Mouse (Mus musculus): ENCODE data around the gene Slc36a1. TPM values are rescaled to one million over a fixed set of nuclear protein-coding genes. Genes with fewer than 3 reads are reported as not detected.

Slc36a1 gene
- total and polyA plus RNA-seq, 3 experiments = 0.51 to 5.0 (median 2.5) TPM

DNA sequence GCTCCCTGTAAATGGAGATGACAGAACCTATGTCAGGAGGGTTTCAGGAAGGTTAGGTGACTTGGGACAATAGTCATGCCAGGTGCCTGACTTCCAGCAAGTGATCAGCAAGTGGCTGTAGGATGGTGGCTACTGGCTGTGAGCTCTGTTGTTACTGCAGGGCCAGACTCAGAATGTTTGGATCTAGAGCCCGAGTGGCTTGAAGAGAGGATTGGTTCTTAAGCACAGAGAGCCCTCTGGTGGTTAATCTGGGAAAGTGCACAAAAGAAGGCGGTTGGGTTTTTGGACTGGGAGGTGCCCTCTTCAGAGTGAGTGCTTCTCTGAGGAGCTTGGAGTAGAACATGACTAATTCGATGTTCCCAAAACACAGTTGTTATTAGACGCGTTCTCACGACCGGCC lies 36.4 kb downstream of the Slc36a1 start:
- DNase-seq (ENCODE audit: extremely low read depth) = peak; percentile 77
- Histone ChIP-seq H3K27ac (ENCODE audit: insufficient read depth, low read depth) (no peak overlapping the region), H3K4me3 (replicated peaks in 1 of 3; ENCODE audit: low read depth in 2 of 3, low read length in 2 of 3, poor library complexity in 1 of 3) (no peak overlapping the region), H3K27me3 (replicated peaks) (no peaks in the 10 kb centered on the region), H3K9ac (ENCODE audit: insufficient read depth, low read depth) (no peak overlapping the region), H3K9me3 (replicated peaks; ENCODE audit: low read length) (no peaks in the 10 kb centered on the region), H3K4me1 (ENCODE audit: control insufficient read depth in 1 of 2, insufficient read depth in 2 of 2) (no peaks in the 10 kb centered on the region), H3K36me3 (replicated peaks in 1 of 2; ENCODE audit: control insufficient read depth in 1 of 2, insufficient read depth in 1 of 2, low read length in 1 of 2) (peaks cover 0 to under 1% of the 10 kb centered on the region in 2 experiments), H3K79me2 (replicated peaks; ENCODE audit: control insufficient read depth, extremely low read depth, insufficient read depth, poor library complexity, severe bottlenecking) (no peaks in the 10 kb centered on the region), H3K4me2 (ENCODE audit: insufficient read depth, low read depth, poor library complexity, severe bottlenecking) (no peak overlapping the region)
- dilution Hi-C loops (cut with MboI; ENCODE audit: extremely low pct_ligation_motif_present, extremely low pct_unique_long_range_greater_than_20kb, low sequenced_read_pairs) = no loop called here
- in situ Hi-C loops (cut with MboI; ENCODE audit: low pct_ligation_motif_present, low pct_unique_long_range_greater_than_20kb, low sequenced_read_pairs) = no loop called here
- TF ChIP-seq BHLHE40 (IDR thresholded peaks at IDR 0.05; ENCODE audit: low read depth, low read length) = peak; percentile 61; the same call in 1 of the 2 replicates
- TF ChIP-seq CHD1 (IDR thresholded peaks at IDR 0.05; ENCODE audit: low read depth, low read length) = no peak
- peak; percentile 89 for TF ChIP-seq SMC3 (IDR thresholded peaks at IDR 0.05; ENCODE audit: low read depth, low read length)
- peak; percentile 43; the same call in 1 of the 2 replicates for TF ChIP-seq USF1 (IDR thresholded peaks at IDR 0.05; ENCODE audit: low read depth, low read length)
- no peak for TF ChIP-seq TCF12 (IDR thresholded peaks at IDR 0.05; ENCODE audit: low read depth, low read length)
- TF ChIP-seq CTCF (conservative IDR thresholded peaks at IDR 0.05 in 1 of 2, IDR thresholded peaks at IDR 0.05 in 1 of 2; ENCODE audit: low read depth in 2 of 2, low read length in 2 of 2) = peak; percentile 51 to 93
- no peak for TF ChIP-seq ZKSCAN1 (IDR thresholded peaks at IDR 0.05; ENCODE audit: borderline replicate concordance, low read depth, low read length)
- peak; percentile 87 for TF ChIP-seq RAD21 (IDR thresholded peaks at IDR 0.05; ENCODE audit: low read depth, low read length)
- peak; percentile 44; the same call in 1 of the 2 replicates for TF ChIP-seq ZC3H11A (IDR thresholded peaks at IDR 0.05; ENCODE audit: low read depth, low read length)
- TF ChIP-seq JUN (IDR thresholded peaks at IDR 0.05; ENCODE audit: insufficient read depth, low read depth, low read length) = no peak

- TF ChIP-seq BHLHE40 (IDR thresholded peaks at IDR 0.05; ENCODE audit: low read depth, low read length) (peak; percentile 20; the same call in 1 of the 2 replicates), CTCF (conservative IDR thresholded peaks at IDR 0.05 in 1 of 2, IDR thresholded peaks at IDR 0.05 in 1 of 2; ENCODE audit: low read depth in 2 of 2, low read length in 2 of 2) (no peak)
These were observed 46.4 kb downstream of the Slc36a1 start for GRCm38 (mm10) chr11:55250527-55250926.

DNA sequence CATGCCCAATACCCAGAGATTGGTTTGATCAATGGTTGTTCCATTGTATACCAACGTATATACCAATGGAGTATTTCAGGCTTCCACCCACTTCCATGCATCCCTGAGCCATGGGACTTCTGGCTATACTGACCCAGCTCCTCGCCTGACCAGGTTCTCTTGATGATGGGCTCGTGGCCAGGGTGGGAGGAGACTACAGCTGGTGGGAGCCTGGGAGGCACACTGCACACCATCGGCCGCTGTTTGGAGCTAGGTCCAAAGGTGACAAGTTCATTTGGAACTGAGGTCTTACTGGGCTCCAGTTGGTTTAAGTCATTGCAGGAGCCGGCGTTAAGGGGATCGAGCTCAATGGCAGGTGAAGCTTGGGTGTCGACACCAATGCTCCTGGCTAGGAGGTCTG lies 49.2 kb downstream of the Slc36a1 start:
- Histone ChIP-seq H3K4me2 (ENCODE audit: insufficient read depth, low read depth, poor library complexity, severe bottlenecking) (no peak overlapping the region), H3K9ac (ENCODE audit: insufficient read depth, low read depth) (no peak overlapping the region), H3K4me3 (replicated peaks in 1 of 3; ENCODE audit: low read depth in 2 of 3, low read length in 2 of 3, poor library complexity in 1 of 3) (no peak overlapping the region), H3K9me3 (replicated peaks; ENCODE audit: low read length) (no peaks in the 10 kb centered on the region), H3K36me3 (replicated peaks in 1 of 2; ENCODE audit: control insufficient read depth in 1 of 2, insufficient read depth in 1 of 2, low read length in 1 of 2) (no peaks in the 10 kb centered on the region), H3K4me1 (ENCODE audit: control insufficient read depth in 1 of 2, insufficient read depth in 2 of 2) (no peaks in the 10 kb centered on the region; a peak in 1 of 4 replicates), H3K79me2 (replicated peaks; ENCODE audit: control insufficient read depth, extremely low read depth, insufficient read depth, poor library complexity, severe bottlenecking) (no peaks in the 10 kb centered on the region), H3K27ac (ENCODE audit: insufficient read depth, low read depth) (no peak overlapping the region), H3K27me3 (replicated peaks) (peaks cover 91% of the 10 kb centered on the region)
- dilution Hi-C loops (cut with MboI; ENCODE audit: extremely low pct_ligation_motif_present, extremely low pct_unique_long_range_greater_than_20kb, low sequenced_read_pairs) (no loop called here), in situ Hi-C loops (cut with MboI; ENCODE audit: low pct_ligation_motif_present, low pct_unique_long_range_greater_than_20kb, low sequenced_read_pairs) (loop anchor here (5.0 kb wide), 3 partner anchors 46 to 129 kb away; no protein-coding TSS in a partner anchor)
- TF ChIP-seq RAD21 (IDR thresholded peaks at IDR 0.05; ENCODE audit: low read depth, low read length) = no peak
- no peak for DNase-seq (ENCODE audit: extremely low read depth)

More at GRCm38 (mm10) chr11:55250527-55250926, 46.4 kb downstream of the Slc36a1 start:
- dilution Hi-C loops (cut with MboI; ENCODE audit: extremely low pct_ligation_motif_present, extremely low pct_unique_long_range_greater_than_20kb, low sequenced_read_pairs) = no loop called here
- DNase-seq (ENCODE audit: extremely low read depth) = peak; percentile 6
- H3K27ac ChIP-seq (ENCODE audit: insufficient read depth, low read depth) = no peak overlapping the region
- no peak overlapping the region for H3K4me2 ChIP-seq (ENCODE audit: insufficient read depth, low read depth, poor library complexity, severe bottlenecking)
- no peaks in the 10 kb centered on the region for H3K79me2 ChIP-seq (replicated peaks; ENCODE audit: control insufficient read depth, extremely low read depth, insufficient read depth, poor library complexity, severe bottlenecking)
- no peaks in the 10 kb centered on the region for H3K36me3 ChIP-seq (replicated peaks in 1 of 2; ENCODE audit: control insufficient read depth in 1 of 2, insufficient read depth in 1 of 2, low read length in 1 of 2)
- in situ Hi-C loops (cut with MboI; ENCODE audit: low pct_ligation_motif_present, low pct_unique_long_range_greater_than_20kb, low sequenced_read_pairs) = loop anchor here (5.0 kb wide), 3 partner anchors 43 to 132 kb away; no protein-coding TSS in a partner anchor
- peaks cover 69% of the 10 kb centered on the region for H3K27me3 ChIP-seq (replicated peaks)
- no peaks in the 10 kb centered on the region; a peak in 1 of 4 replicates for H3K4me1 ChIP-seq (ENCODE audit: control insufficient read depth in 1 of 2, insufficient read depth in 2 of 2)
- H3K9ac ChIP-seq (ENCODE audit: insufficient read depth, low read depth) = no peak overlapping the region
- H3K4me3 ChIP-seq (replicated peaks in 1 of 3; ENCODE audit: low read depth in 2 of 3, low read length in 2 of 3, poor library complexity in 1 of 3) = no peak overlapping the region
- no peaks in the 10 kb centered on the region for H3K9me3 ChIP-seq (replicated peaks; ENCODE audit: low read length)
